Mouse (Mus musculus) C2C12 (cell line): ENCODE results near the gene Atp1b2.

Experiments used
- CEBPB ChIP-seq: IDR thresholded peaks from one replicate; pipeline ENCODE4 v1.6.1; 2011; ENCODE audit warnings: low read depth, mild to moderate bottlenecking, control low read depth, moderate library complexity
- CTCF ChIP-seq: IDR thresholded peaks from one replicate; pipeline ENCODE4 v1.5.1; 2011; ENCODE audit not compliant: control insufficient read depth, insufficient read depth, insufficient read length
- MYOG ChIP-seq: IDR thresholded peaks from one replicate; pipeline ENCODE4 v1.6.1; 2011; ENCODE audit not compliant: control insufficient read depth, insufficient read length; ENCODE audit errors: extremely low read depth

DNA sequence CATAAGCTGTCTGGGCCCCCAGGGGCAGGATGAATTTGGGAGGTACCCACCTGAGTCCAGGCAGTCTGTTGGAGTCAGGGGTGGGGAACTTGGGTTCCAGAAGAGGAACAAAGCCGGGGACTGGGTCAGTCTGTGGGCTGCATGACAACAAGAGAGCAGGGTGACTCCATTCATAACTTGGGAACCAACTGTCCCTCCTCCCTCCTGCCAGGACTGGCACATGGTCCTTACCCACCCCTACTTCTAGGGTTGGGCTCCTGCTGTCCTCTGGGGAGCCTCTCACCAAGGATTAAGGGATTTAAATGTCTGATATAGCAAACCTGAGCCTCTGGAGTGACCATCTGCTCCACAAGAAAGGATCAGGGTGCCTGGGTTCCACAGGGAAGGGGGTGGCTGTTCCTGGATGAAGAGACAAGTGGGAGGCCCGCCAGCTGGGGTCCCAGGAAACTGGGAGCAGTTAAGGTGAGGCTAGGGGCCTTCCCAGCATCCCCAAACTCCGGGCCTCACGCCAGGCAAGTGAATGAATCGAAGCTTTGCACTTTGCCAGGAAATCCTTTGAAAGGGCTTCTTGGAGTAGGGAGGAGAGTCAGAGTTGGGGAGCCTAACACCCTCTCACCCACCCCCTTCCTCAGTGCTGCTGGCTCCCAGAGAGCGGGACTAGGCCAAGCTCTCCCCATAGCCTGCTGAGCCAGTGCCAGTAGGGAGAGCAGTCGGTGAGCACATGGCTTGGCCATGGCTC is 13.7 kb downstream of the Atp1b2 start:
- TF ChIP-seq MYOG (no peak), CTCF (no peak), CEBPB (no peak)
